Mouse (Mus musculus): ENCODE data around the gene Inhbb. TPM values are rescaled to one million over a fixed set of nuclear protein-coding genes. Genes with fewer than 3 reads are reported as not detected.

The Inhbb gene
- 1 to 10 TPM; 2.9 to 3.9 TPM for total RNA-seq (2021)
- long read RNA-seq, experiment 1, full-length matches to known transcripts: 7 of 7 reads
- long read RNA-seq, experiment 1, partial matches to known transcripts: 0 of 7 reads
- long read RNA-seq, experiment 1, other reads (novel, unspliced or antisense): 0 of 7 reads
- long read RNA-seq, experiment 2, full-length matches to known transcripts: 22 of 23 reads
- long read RNA-seq, experiment 2, partial matches to known transcripts: 0 of 23 reads
- long read RNA-seq, experiment 2, other reads (novel, unspliced or antisense): 1 of 23 reads

DNA sequence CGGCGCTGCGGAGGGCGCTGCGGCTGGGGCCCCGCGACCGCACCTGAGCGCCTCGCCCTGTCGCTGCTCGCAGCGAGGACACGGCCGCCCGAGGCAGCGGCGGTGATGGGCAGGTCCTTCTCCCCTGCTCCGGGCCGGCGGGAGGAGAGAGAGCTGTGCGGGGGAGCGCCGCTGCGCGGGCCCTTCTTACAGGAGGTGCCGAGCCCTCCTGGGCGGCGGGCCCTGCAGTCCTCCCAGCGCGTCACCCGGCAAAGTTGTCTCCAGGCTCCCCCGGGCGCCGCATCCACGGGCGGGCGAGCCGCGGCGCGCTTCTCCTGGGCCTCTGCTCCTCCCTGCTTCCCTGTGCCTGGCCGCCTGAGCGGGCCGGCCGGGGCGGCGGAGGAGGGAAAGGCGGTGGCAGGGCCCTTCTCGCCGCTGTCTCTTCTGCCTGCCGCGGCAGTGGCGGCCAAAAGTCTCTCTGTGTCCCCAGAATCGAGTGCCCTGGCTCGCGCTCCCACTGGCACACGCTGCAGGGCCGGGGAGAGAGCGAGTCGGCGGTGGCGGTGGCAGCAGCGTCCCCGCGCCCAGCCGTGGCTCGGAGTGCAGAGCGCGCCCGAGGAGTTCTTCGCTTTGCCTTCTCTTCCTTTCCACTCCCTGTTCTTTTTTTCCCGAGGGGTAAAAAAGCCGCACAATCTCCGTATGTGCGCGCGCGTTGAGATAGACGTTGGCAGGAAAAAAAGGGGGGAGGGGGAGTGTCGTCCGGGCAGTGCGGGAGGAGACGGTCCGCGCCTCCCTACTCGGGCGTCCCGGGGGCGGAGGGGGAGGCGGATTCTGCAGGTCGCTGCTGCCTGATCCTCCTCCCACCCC is at the start of gene Inhbb:
TSS of gene Inhbb (minus strand) at position 673 of the 846 bp plus-strand sequence.
- peak; percentile 38 to 58 for DNase-seq (ENCODE audit: low spot score in 2 of 2)

DNA sequence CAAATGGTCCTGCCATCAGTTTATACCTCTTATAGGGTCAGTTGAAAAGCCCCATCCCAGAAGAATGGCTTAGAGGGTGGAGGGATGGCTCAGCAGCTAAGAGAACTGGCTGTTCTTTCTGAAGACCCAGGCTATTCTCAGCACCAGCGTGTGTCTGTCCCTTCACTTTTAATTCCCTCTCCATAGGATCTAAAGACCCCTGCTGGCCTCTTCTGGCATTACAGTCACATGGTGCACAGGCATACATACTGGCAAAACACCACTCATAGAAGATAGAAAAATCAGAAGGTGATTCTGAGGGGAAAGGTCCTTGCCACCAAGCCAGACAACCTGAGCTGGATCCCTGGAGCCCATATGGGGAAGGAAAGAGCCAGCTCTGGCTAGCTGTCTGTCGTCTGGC is 41.3 kb upstream of the Inhbb start:
- DNase-seq (ENCODE audit: low spot score in 2 of 2): peak; percentile 38 to 54

DNA sequence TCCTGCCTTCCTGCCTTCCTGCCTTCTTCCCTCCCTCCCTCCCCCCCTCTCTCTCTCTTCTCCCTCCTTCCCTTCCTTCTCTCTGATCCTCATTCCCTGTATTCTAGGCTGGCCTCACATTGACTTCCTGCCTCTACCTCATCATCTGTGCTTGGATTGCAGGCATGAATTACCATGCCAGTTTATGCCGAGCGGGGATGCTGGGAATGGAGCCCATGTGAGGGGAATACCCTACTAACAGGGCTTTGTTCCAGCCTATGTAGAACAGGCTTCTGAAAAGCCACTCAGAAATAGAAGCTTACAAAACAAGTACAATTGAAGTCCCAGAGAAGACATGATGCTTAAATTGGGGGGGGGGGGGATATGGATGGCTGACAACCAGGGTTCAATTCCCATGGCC is 38.0 kb upstream of the Inhbb start:
- DNase-seq (ENCODE audit: low spot score in 2 of 2): no peak

DNA sequence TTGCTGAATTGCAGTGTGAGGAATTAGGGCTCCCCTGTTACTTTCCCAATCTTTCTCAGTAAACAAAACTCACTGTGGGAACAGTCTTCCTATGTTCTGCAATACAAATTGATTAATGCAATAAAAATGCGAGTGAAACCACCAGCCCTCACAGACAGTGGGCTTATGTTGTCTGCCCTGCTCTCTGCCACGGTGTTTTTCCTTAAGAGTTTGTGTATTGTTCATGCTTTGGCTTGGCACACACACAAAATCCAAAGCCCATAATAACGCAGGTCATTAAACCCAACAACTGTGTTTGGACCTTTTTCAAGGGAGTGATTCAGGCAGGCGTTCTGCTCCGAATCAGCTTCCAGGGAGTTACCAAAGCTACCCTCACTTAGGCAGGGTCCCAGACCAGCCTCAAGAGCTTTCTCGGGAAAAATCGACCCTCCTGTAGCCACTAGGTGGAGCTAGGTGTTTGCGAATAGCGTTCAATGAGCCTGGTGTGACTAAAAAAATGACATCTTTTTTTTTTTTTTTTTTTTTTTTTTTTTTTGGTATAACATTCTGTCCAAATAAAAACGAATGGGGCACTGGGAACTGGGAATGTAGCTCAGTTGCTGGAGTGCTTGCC is 36.1 kb upstream of the Inhbb start:
- peak; percentile 52 to 58 for DNase-seq (ENCODE audit: low spot score in 2 of 2)

DNA sequence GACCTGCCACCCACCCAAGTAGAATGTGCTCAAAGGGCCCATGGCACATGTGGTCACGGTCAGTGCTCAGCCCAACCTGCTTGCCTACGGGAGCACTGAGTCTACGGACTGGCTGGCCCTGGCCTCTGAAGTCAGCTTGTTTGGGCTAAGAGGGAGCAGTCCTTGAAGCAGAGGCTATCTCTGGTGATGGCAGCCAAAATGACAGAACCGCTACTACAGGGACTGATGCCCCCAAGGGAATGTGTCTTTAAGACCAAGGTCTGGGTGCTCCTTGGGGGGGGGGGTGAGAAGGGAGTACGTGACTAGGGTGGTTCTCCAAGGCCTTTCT is 35.4 kb upstream of the Inhbb start:
- DNase-seq (ENCODE audit: low spot score in 2 of 2): peak in 1 of 2 experiments; percentile 14

DNA sequence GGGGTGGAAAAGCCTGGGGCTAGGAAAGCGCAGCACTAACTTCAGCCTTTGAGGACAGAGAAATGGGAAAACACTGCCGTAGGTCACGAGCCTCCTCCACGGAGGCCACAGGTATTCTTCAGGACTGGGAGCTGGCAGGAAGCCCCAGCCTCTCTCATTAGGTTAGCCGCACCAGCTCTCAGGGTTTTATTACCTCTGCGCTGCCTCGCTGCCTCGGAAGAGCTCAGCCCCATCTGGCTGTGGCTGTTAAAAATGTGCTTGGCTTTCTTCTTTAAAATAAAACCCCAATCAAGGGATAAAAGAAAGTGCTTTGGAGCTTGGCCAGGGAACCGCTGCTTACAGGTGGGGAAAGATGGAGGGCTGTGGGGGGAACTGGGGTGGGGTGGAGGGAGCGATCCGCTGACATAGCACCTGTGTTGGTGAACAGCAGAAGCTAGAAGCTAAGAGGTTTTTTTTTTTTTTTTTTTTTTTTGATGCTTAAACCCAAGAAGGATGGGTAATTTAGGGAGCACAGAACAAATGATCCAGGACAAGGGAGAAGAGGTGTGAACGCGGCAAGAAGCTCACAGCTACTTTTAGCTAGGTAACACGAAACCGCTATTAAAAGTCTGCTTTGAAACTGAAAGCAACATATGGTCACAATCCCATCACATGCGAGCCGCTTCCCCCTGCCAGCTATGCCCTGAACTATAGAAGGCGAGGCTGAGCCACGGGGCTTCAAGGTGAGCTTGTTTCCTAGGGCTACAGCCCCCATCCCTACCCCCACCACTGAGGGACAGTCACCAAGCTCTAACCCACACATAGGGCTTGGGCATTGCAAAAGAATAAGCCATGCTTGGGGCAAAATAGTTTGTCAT is 34.9 kb upstream of the Inhbb start:
- DNase-seq (ENCODE audit: low spot score in 2 of 2): no peak

- no peak for DNase-seq (ENCODE audit: low spot score in 2 of 2)
Observed at GRCm38 (mm10) chr1:119453731-119454130, 31.7 kb upstream of the Inhbb start.

DNA sequence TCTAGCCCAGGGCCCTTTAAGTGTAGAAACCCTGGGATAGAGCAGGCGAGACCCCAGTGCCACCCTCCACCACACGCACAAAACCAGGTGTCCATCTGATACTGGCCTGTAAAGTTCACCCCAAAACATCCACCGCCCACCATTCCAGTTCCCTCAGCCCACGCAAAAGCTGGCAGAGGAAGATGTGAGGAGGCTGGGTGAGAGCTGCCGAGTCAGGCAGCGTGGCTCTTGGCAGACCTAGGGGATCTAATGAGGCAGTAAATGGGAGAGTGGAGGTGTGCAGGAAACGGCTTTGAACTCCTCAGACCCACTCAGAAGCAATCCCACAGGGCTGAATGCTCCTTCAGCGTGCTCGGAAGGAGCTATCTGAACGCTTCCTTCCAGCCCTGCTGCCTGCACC is 29.4 kb upstream of the Inhbb start:
- no peak for DNase-seq (ENCODE audit: low spot score in 2 of 2)

GRCm38 (mm10) chr1:119450651-119451345 is 28.8 kb upstream of the Inhbb start:
- DNase-seq (ENCODE audit: low spot score in 2 of 2): no peak

- no peak for DNase-seq (ENCODE audit: low spot score in 2 of 2)
Observed at GRCm38 (mm10) chr1:119446753-119447283, 24.8 kb upstream of the Inhbb start.

- DNase-seq (ENCODE audit: low spot score in 2 of 2): no peak
Observed at GRCm38 (mm10) chr1:119443591-119444350, 21.7 kb upstream of the Inhbb start.

DNA sequence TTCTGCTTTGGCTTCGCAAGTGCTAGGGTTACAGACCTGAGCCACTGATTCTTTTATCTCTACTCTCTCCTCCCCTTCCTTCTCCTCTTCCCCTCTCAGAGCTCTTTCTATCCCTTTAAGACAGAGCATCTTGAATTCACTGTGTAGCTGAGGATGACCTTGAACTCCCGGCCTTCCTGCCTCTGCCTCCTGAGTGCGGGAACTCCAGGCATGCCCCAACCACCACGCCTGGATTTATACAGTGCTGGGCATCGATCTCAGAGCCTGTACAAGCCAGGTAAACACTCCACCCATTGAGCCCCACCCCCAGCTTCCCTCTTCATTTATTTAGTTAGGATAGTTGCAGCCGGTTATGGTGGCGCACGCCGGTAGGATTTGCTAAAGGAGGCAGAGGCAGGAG is 20.9 kb upstream of the Inhbb start:
- no peak for DNase-seq (ENCODE audit: low spot score in 2 of 2)

DNA sequence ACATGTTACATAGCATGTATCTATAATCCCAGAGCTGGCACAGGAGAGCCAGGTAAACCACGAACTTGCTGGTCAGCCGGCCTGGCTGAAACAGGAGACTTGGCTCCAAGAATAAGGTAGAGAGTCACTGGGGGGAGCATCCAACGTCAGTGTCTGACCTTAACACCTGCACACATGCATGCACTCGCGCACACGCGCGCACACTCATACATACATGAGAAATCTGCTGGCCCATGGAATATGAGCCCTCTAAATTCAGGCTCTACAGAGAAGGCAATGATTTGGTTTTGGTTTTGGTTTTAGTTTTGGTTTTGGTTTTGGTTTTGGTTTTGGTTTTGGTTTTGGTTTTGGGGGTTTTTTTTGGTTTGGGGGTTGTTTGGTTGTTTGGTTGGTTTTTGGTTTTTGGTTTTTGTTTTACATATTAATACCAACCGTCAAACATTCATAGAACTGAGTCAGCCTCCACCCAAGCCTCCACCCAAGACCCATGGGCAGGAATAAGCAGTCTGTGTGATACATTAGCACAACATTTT is 16.1 kb upstream of the Inhbb start:
- no peak for DNase-seq (ENCODE audit: low spot score in 2 of 2)

DNA sequence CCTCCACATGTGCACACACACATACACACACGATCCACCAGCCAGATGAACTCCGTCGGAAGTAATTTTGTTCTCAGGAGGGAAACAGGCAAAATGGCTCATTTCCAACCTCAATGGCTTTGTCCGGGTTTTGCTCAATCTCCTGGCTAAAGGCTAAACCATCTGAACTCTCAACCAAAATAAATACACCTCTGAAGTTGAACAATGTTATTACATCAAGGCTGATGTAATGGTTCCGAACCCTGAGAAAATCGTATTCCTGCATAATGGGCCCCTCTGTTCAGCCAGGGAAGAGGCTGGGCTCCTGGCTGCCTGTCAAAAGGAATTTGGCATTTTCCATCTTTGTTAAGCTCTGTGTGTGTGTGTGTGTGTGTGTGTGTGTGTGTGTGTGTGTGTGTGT is 15.4 kb upstream of the Inhbb start:
- no peak for DNase-seq (ENCODE audit: low spot score in 2 of 2)

DNA sequence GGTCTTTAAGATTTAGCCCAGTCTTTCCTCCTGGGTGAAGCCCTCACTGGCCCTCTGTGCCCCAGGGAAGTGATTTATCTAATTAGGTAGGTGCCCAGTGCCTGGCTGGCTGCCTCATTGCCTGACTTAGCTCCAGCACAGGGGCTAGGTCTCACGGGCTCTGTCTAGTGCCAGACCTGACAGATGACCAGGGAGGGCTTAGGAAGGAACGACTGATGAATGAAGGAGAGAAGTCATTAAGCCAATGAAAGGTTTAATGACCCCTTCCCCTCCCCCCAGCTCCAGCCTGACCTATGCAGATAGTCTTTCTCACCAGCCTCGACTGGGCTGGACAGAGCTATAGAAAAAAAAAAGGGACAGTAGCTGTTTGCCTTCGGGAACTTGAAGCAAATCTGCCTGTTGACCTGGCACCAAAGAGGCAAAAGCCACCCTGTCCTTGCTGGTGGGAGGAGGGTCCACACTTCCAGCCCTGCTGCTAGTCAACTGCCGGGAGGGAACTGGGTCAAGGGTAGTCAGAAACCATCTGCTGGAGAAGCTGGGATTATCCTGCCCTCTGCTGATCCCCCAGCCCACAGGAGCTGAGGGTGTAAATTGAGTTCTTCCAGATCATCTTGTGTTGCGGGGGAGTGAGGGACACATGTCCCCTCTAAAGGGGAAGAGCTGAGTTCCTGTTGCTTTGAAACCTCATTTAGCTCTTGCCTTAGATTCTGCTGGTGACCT is 2.3 kb upstream of the Inhbb start:
- no peak for DNase-seq (ENCODE audit: low spot score in 2 of 2)

- DNase-seq (ENCODE audit: low spot score in 2 of 2): peak; percentile 48 to 53
Observed at GRCm38 (mm10) chr1:119423510-119423909, 1.5 kb upstream of the Inhbb start.

DNA sequence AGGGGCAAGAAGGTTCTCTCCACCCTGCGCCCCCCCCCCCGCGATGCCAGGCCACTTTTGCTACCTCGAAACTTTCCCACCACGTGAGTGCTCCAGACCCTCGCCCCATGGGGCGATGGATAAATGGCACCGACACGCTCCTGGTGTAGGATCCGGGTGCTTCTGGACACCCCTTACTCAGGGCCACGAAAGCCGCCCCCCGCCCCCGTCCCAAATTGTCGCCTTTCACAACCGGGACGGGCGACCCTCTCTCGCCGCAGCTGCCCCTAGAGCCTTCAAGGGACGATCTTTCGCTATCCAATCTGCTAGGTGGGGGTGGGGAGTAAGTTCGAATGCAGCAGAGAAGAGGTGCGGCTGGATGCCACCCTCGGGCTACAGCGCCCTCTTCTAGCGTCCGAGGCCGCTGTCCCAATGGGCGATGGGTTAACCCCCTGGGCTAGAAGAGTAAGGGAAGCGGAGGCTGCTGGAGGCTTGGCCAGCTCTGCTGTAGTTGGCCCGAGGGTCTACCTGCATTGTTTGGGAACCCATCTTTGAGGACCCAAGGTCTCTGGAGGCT is 490 bp upstream of the Inhbb start:
- no peak for DNase-seq (ENCODE audit: low spot score in 2 of 2)

- peak; percentile 38 to 42 for DNase-seq (ENCODE audit: low spot score in 2 of 2)
Observed at GRCm38 (mm10) chr1:119420984-119421575, 968 bp downstream of the Inhbb start.

Measured in adrenal gland, adult 18-20 months (tissue).